Comparison of ENCODE assay signal across 15 mouse cellular contexts in genomic region chr7:45313495-45313894, GRCm38 (mm10). TPM values are rescaled to one million over a fixed set of nuclear protein-coding genes. Genes with fewer than 3 reads are reported as not detected.
DNase-seq lines count a peak whose midpoint lies in the region; ATAC-seq and TF ChIP-seq lines count a peak whose summit lies in the region.
"Had no signal": no experiment of that assay in that cellular context is flagged by ENCODE, and none has a peak within 500 bp of the region (broad histone marks: within the 10 kb centered on the region; RNA-seq: fewer than 3 reads in every experiment).

No protein-coding gene starts in this region.

- no peak for ATAC-seq in forebrain, embryonic 14.5 days
- ATAC-seq in forebrain, embryonic 16.5 days = no peak
- no peak for ATAC-seq in lung, embryonic 15.5 days (ENCODE audit: borderline replicate concordance, extremely low read depth, low FRiP score, low TSS enrichment)
- ATAC-seq in stomach, embryonic 15.5 days (ENCODE audit: insufficient read depth, low FRiP score, low read depth) = no peak
- ATAC-seq: liver, postnatal 0 days had no signal

- no peak overlapping the region for H3K4me3 ChIP-seq in forebrain, embryonic 14.5 days (ENCODE audit: low read depth, low read length)
- no peak overlapping the region for H3K4me3 ChIP-seq in forebrain, embryonic 16.5 days (replicated peaks; ENCODE audit: low read length)
- H3K4me3 ChIP-seq in lung, embryonic 15.5 days = no peak overlapping the region
- H3K4me3 ChIP-seq in lung, adult 2 months (replicated peaks; ENCODE audit: extremely low read depth, low read depth, low read length) = no peak overlapping the region
- no peak overlapping the region for H3K4me3 ChIP-seq in limb, embryonic 10.5 days
- H3K4me3 ChIP-seq in stomach, embryonic 15.5 days (replicated peaks) = no peak overlapping the region
- H3K4me3 ChIP-seq: erythroblast, embryonic 14.5 days had no signal

- 42% methylated on average over 9 of the region's 9 CpGs for WGBS in forebrain, embryonic 14.5 days
- 39% methylated on average over 9 of the region's 9 CpGs for WGBS in forebrain, embryonic 16.5 days
- WGBS in lung, embryonic 15.5 days = 31% methylated on average over 9 of the region's 9 CpGs
- 39% methylated on average over 9 of the region's 9 CpGs for WGBS in lung, adult 2 months
- 46% methylated on average over 9 of the region's 9 CpGs for WGBS in limb, embryonic 10.5 days
- 33% methylated on average over 9 of the region's 9 CpGs for WGBS in stomach, embryonic 15.5 days

- no peaks in the 10 kb centered on the region for H3K9me3 ChIP-seq in forebrain, embryonic 14.5 days (replicated peaks; ENCODE audit: control insufficient read depth, low read length)
- no peaks in the 10 kb centered on the region for H3K9me3 ChIP-seq in forebrain, embryonic 16.5 days (ENCODE audit: control insufficient read depth, low read length)
- H3K9me3 ChIP-seq in lung, embryonic 15.5 days = no peaks in the 10 kb centered on the region
- H3K9me3 ChIP-seq in limb, embryonic 10.5 days (replicated peaks) = no peaks in the 10 kb centered on the region
- no peaks in the 10 kb centered on the region for H3K9me3 ChIP-seq in stomach, embryonic 15.5 days

- peak overlapping the region; percentile 43 for H3K9ac ChIP-seq in forebrain, embryonic 14.5 days (ENCODE audit: low read length)
- no peak overlapping the region for H3K9ac ChIP-seq in forebrain, embryonic 16.5 days (replicated peaks; ENCODE audit: low read depth, low read length)
- H3K9ac ChIP-seq in lung, embryonic 15.5 days = no peak overlapping the region
- H3K9ac ChIP-seq in stomach, embryonic 15.5 days = no peak overlapping the region
- H3K9ac ChIP-seq: liver, postnatal 0 days had no signal

- no peak for DNase-seq in forebrain, embryonic 14.5 days (ENCODE audit: low spot score)
- DNase-seq in lung, adult 2 months = no peak
- no peak for DNase-seq in limb, embryonic 10.5 days (ENCODE audit: low spot score)
- DNase-seq in cerebellum, adult 8-10 months = no peak
- DNase-seq in left cerebral cortex, adult 18-20 months (ENCODE audit: low spot score in 2 of 2) = no peak
- DNase-seq: cerebellum, adult 9-10 months; gastrocnemius, postnatal 25 days; layer of hippocampus, postnatal 36 days; liver, postnatal 0 days; spleen, adult 18-20 months had no signal

- no peak overlapping the region for H3K4me2 ChIP-seq in forebrain, embryonic 14.5 days (ENCODE audit: low read length)
- H3K4me2 ChIP-seq in forebrain, embryonic 16.5 days (ENCODE audit: low read length) = no peak overlapping the region
- H3K4me2 ChIP-seq in lung, embryonic 15.5 days = no peak overlapping the region
- no peak overlapping the region for H3K4me2 ChIP-seq in stomach, embryonic 15.5 days

- H3K27ac ChIP-seq in forebrain, embryonic 14.5 days (ENCODE audit: low read depth, low read length) = no peak overlapping the region
- no peak overlapping the region for H3K27ac ChIP-seq in forebrain, embryonic 16.5 days (ENCODE audit: low read length)
- peak overlapping the region; percentile 24; the same call in 1 of the 2 replicates for H3K27ac ChIP-seq in lung, embryonic 15.5 days
- peak overlapping the region; percentile 31 for H3K27ac ChIP-seq in limb, embryonic 10.5 days
- H3K27ac ChIP-seq in stomach, embryonic 15.5 days = peak overlapping the region; percentile 71

- peaks cover 5% of the 10 kb centered on the region; the same call in 1 of the 2 replicates for H3K4me1 ChIP-seq in forebrain, embryonic 14.5 days (ENCODE audit: control insufficient read depth, insufficient read depth, low read length)
- peaks cover 5% of the 10 kb centered on the region; the same call in 1 of the 2 replicates for H3K4me1 ChIP-seq in forebrain, embryonic 16.5 days (replicated peaks; ENCODE audit: control insufficient read depth, insufficient read depth, low read length)
- peaks cover 10% of the 10 kb centered on the region for H3K4me1 ChIP-seq in lung, embryonic 15.5 days
- H3K4me1 ChIP-seq in lung, adult 2 months (ENCODE audit: control insufficient read depth, insufficient read depth, low read length) = no peaks in the 10 kb centered on the region
- peaks cover 19% of the 10 kb centered on the region for H3K4me1 ChIP-seq in limb, embryonic 10.5 days
- peaks cover 10% of the 10 kb centered on the region for H3K4me1 ChIP-seq in stomach, embryonic 15.5 days

- H3K36me3 ChIP-seq in forebrain, embryonic 14.5 days (ENCODE audit: control insufficient read depth, insufficient read depth, low read length) = no peaks in the 10 kb centered on the region
- no peaks in the 10 kb centered on the region for H3K36me3 ChIP-seq in forebrain, embryonic 16.5 days (ENCODE audit: control insufficient read depth, insufficient read depth)
- peaks cover 15% of the 10 kb centered on the region; the same call in 1 of the 2 replicates for H3K36me3 ChIP-seq in lung, embryonic 15.5 days
- H3K36me3 ChIP-seq in limb, embryonic 10.5 days = 0 out of 2 replicates have a peak, but pooled peaks cover 2% of the 10 kb centered on the region
- peaks cover 18% of the 10 kb centered on the region for H3K36me3 ChIP-seq in stomach, embryonic 15.5 days

- no peaks in the 10 kb centered on the region for H3K27me3 ChIP-seq in forebrain, embryonic 14.5 days (replicated peaks; ENCODE audit: control insufficient read depth, insufficient read depth, low read length)
- H3K27me3 ChIP-seq in forebrain, embryonic 16.5 days (replicated peaks; ENCODE audit: control insufficient read depth, insufficient read depth, low read length) = no peaks in the 10 kb centered on the region
- H3K27me3 ChIP-seq in lung, embryonic 15.5 days = no peaks in the 10 kb centered on the region
- peaks cover 4% of the 10 kb centered on the region for H3K27me3 ChIP-seq in limb, embryonic 10.5 days (ENCODE audit: low read depth, poor library complexity, severe bottlenecking)
- no peaks in the 10 kb centered on the region for H3K27me3 ChIP-seq in stomach, embryonic 15.5 days (replicated peaks)

- TF ChIP-seq POLR2A in lung, adult 2 months (IDR thresholded peaks at IDR 0.05; ENCODE audit: borderline replicate concordance, extremely low read depth, low read depth, low read length) = no peak

- no peak for TF ChIP-seq CTCF in lung, adult 2 months (IDR thresholded peaks at IDR 0.05; ENCODE audit: insufficient read depth, low read length)

RNA-seq across cellular contexts. Expression of gene Trpm4, which starts 20.1 kb away (rescaled TPM):
- polyA plus RNA-seq in forebrain, embryonic 14.5 days (2014; fragmentation: Nextera tagmentation; extraction: Ambion mirVana) = 6.5 and 9.8 TPM in 2 replicates
- 8.2 and 10.1 TPM in 2 replicates for polyA plus RNA-seq in forebrain, embryonic 16.5 days (2015; fragmentation: Nextera tagmentation; extraction: Ambion mirVana)
- 19.1 and 20.0 TPM in 2 replicates for polyA plus RNA-seq in lung, embryonic 15.5 days (2015; fragmentation: Nextera tagmentation; extraction: Ambion mirVana)
- polyA plus RNA-seq in lung, adult 2 months (2012; rRNA removed) = 41.8 and 44.8 TPM in 2 replicates
- 5.2 and 8.4 TPM in 2 replicates for polyA plus RNA-seq in limb, embryonic 10.5 days (2016; fragmentation: Nextera tagmentation; extraction: Ambion mirVana)
- 23.9 and 26.9 TPM in 2 replicates for polyA plus RNA-seq in stomach, embryonic 15.5 days (2015; fragmentation: Nextera tagmentation; extraction: Ambion mirVana)
- total RNA-seq in left cerebral cortex, adult 18-20 months (2021) = 10 to 100 TPM; 19.0 to 26.5 TPM

RNA-seq across cellular contexts. Expression of gene Hrc, which starts 21.6 kb away (rescaled TPM):
- 0.06 TPM in 1 of 2 replicates, not detected in the other for polyA plus RNA-seq in forebrain, embryonic 14.5 days (2014; fragmentation: Nextera tagmentation; extraction: Ambion mirVana)
- 0.60 TPM in 1 of 2 replicates, not detected in the other for polyA plus RNA-seq in forebrain, embryonic 16.5 days (2015; fragmentation: Nextera tagmentation; extraction: Ambion mirVana)
- polyA plus RNA-seq in lung, embryonic 15.5 days (2015; fragmentation: Nextera tagmentation; extraction: Ambion mirVana) = 1.7 and 2.3 TPM in 2 replicates
- polyA plus RNA-seq in lung, adult 2 months (2012; rRNA removed) = 2.4 and 10.0 TPM in 2 replicates
- polyA plus RNA-seq in limb, embryonic 10.5 days (2016; fragmentation: Nextera tagmentation; extraction: Ambion mirVana) = 0.24 and 0.39 TPM in 2 replicates
- polyA plus RNA-seq in stomach, embryonic 15.5 days (2015; fragmentation: Nextera tagmentation; extraction: Ambion mirVana) = 1.4 and 1.5 TPM in 2 replicates
- total RNA-seq in left cerebral cortex, adult 18-20 months (2021) = under 1 TPM; 0.19 to 0.30 TPM
- polyA plus RNA-seq: erythroblast, embryonic 14.5 days had no signal

RNA-seq across cellular contexts. Expression of gene Slc6a21, which starts 36.2 kb away (rescaled TPM):
- not detected in 2 replicates for polyA plus RNA-seq in forebrain, embryonic 14.5 days (2014; fragmentation: Nextera tagmentation; extraction: Ambion mirVana)
- polyA plus RNA-seq in forebrain, embryonic 16.5 days (2015; fragmentation: Nextera tagmentation; extraction: Ambion mirVana) = not detected in 2 replicates
- 0.09 TPM in 1 of 2 replicates, not detected in the other for polyA plus RNA-seq in lung, embryonic 15.5 days (2015; fragmentation: Nextera tagmentation; extraction: Ambion mirVana)
- polyA plus RNA-seq in lung, adult 2 months (2012; rRNA removed) = not detected in 2 replicates
- not detected in 2 replicates for polyA plus RNA-seq in limb, embryonic 10.5 days (2016; fragmentation: Nextera tagmentation; extraction: Ambion mirVana)
- polyA plus RNA-seq in stomach, embryonic 15.5 days (2015; fragmentation: Nextera tagmentation; extraction: Ambion mirVana) = not detected in 2 replicates
- total RNA-seq in left cerebral cortex, adult 18-20 months (2021) = not detected
- total RNA-seq: adrenal gland, postnatal 4 days; gastrocnemius, postnatal 25 days; layer of hippocampus, postnatal 36 days had no signal
- polyA plus RNA-seq: erythroblast, embryonic 14.5 days had no signal

RNA-seq across cellular contexts. Expression of gene Ppfia3, which starts 53.3 kb away (rescaled TPM):
- polyA plus RNA-seq in forebrain, embryonic 14.5 days (2014; fragmentation: Nextera tagmentation; extraction: Ambion mirVana) = 10.7 and 17.3 TPM in 2 replicates
- 16.1 and 19.7 TPM in 2 replicates for polyA plus RNA-seq in forebrain, embryonic 16.5 days (2015; fragmentation: Nextera tagmentation; extraction: Ambion mirVana)
- polyA plus RNA-seq in lung, embryonic 15.5 days (2015; fragmentation: Nextera tagmentation; extraction: Ambion mirVana) = 3.1 TPM in 2 replicates
- 1.2 and 3.7 TPM in 2 replicates for polyA plus RNA-seq in lung, adult 2 months (2012; rRNA removed)
- 2.4 and 5.3 TPM in 2 replicates for polyA plus RNA-seq in limb, embryonic 10.5 days (2016; fragmentation: Nextera tagmentation; extraction: Ambion mirVana)
- 4.8 and 5.6 TPM in 2 replicates for polyA plus RNA-seq in stomach, embryonic 15.5 days (2015; fragmentation: Nextera tagmentation; extraction: Ambion mirVana)
- total RNA-seq in left cerebral cortex, adult 18-20 months (2021) = 100 to 1,000 TPM; 154 to 170 TPM
- polyA plus RNA-seq: liver, postnatal 0 days had no signal

RNA-seq across cellular contexts. Expression of gene Lin7b, which starts 56.9 kb away (rescaled TPM):
- polyA plus RNA-seq in forebrain, embryonic 14.5 days (2014; fragmentation: Nextera tagmentation; extraction: Ambion mirVana) = 6.2 and 11.0 TPM in 2 replicates
- polyA plus RNA-seq in forebrain, embryonic 16.5 days (2015; fragmentation: Nextera tagmentation; extraction: Ambion mirVana) = 6.1 and 18.5 TPM in 2 replicates
- 0.60 and 0.92 TPM in 2 replicates for polyA plus RNA-seq in lung, embryonic 15.5 days (2015; fragmentation: Nextera tagmentation; extraction: Ambion mirVana)
- 1.4 and 2.2 TPM in 2 replicates for polyA plus RNA-seq in lung, adult 2 months (2012; rRNA removed)
- polyA plus RNA-seq in limb, embryonic 10.5 days (2016; fragmentation: Nextera tagmentation; extraction: Ambion mirVana) = 0.40 and 0.64 TPM in 2 replicates
- 3.5 and 4.0 TPM in 2 replicates for polyA plus RNA-seq in stomach, embryonic 15.5 days (2015; fragmentation: Nextera tagmentation; extraction: Ambion mirVana)
- 100 to 1,000 TPM; 133 to 165 TPM for total RNA-seq in left cerebral cortex, adult 18-20 months (2021)
- polyA plus RNA-seq: erythroblast, embryonic 14.5 days; liver, postnatal 0 days had no signal

Comparison
In these comparisons a context has a peak if more than half of its experiments do, and no peak if none do; other contexts are left out.
1. H3K27ac ChIP-seq: peak in lung, embryonic 15.5 days (single experiment), limb, embryonic 10.5 days (single experiment) and stomach, embryonic 15.5 days (single experiment); none in forebrain, embryonic 14.5 days (single experiment) and forebrain, embryonic 16.5 days (single experiment).